Mouse (Mus musculus) neural tube, embryonic 14.5 days (tissue): Measurements from ENCODE around the gene Olfr1419. TPM values are rescaled to one million over a fixed set of nuclear protein-coding genes. Genes with fewer than 3 reads are reported as not detected.

ENCODE experiments used
- ATAC-seq: fragments of 200-750 bp; cut with Nextera tagmentation; 2 replicates; pipeline ENCODE4 v1.8.0; 2017; ENCODE audit warnings: low read depth, mild to moderate bottlenecking, moderate TSS enrichment, moderate library complexity
- H3K27ac ChIP-seq: fragments of 300-500 bp; sonication (generic); 2 replicates; pipeline ENCODE4 v1.5.1; 2014; ENCODE audit warnings: low read depth, mild to moderate bottlenecking, control low read depth, low read length, moderate library complexity, mixed read lengths
- H3K27me3 ChIP-seq: fragments of 300-500 bp; sonication (generic); 2 replicates; pipeline ENCODE4 v1.6.1; 2014; ENCODE audit warnings: low read length; ENCODE audit not compliant: control insufficient read depth, insufficient read depth
- H3K36me3 ChIP-seq: fragments of 300-500 bp; sonication (generic); 2 replicates; pipeline ENCODE4 v1.6.1; 2014; ENCODE audit warnings: low read length, mixed read lengths; ENCODE audit not compliant: control insufficient read depth, insufficient read depth
- H3K4me1 ChIP-seq: fragments of 300-500 bp; sonication (generic); 2 replicates; pipeline ENCODE4 v1.6.1; 2014; ENCODE audit warnings: low read length; ENCODE audit not compliant: control insufficient read depth, insufficient read depth
- H3K4me2 ChIP-seq: fragments of 300-500 bp; sonication (generic); 2 replicates; pipeline ENCODE4 v1.6.1; 2014; ENCODE audit warnings: mild to moderate bottlenecking, low read depth, low read length, control low read depth
- H3K4me3 ChIP-seq: fragments of 300-500 bp; sonication (generic); 2 replicates; pipeline ENCODE4 v1.5.1; 2014; ENCODE audit warnings: low read depth, low read length, control low read depth, mixed read lengths
- H3K9ac ChIP-seq: fragments of 300-500 bp; sonication (generic); replicated peaks from 2 replicates; pipeline ENCODE4 v1.6.1; 2014; ENCODE audit warnings: low read depth, mild to moderate bottlenecking, control low read depth, low read length, mixed read lengths
- H3K9me3 ChIP-seq: fragments of 300-500 bp; sonication (generic); 2 replicates; pipeline ENCODE4 v1.6.1; 2016; ENCODE audit warnings: low read length; ENCODE audit not compliant: control insufficient read depth
- WGBS: fragments of 180-500 bp; shearing (Covaris S2); extraction: QIAGEN DNeasy Blood & Tissue Kit; methylation state at CpG from one replicate; pipeline ENCODE4 v1.1.7; 2014; 5-methylcytosine and 5-hydroxymethylcytosine counted together
- microRNA-seq: library from miRNA; unstranded; fragments of <30 nt; microRNA quantifications from one replicate; pipeline ENCODE4, GENCODE M21; 2016
- polyA plus RNA-seq: library from polyadenylated mRNA; unstranded; fragments of >200 nt; fragmentation: Nextera tagmentation; extraction: Ambion mirVana; gene quantifications from 2 replicates; pipeline ENCODE4 v1.2.1, GENCODE M21; 2014

Gene Olfr1419
- polyA plus RNA-seq, 1 experiment from 2014 or later = not detected

- no peak overlapping the region for H3K27ac ChIP-seq
- H3K4me3 ChIP-seq = peak overlapping the region; percentile 62; the same call in 1 of the 2 replicates
- H3K27me3 ChIP-seq = peaks cover 18% of the 10 kb centered on the region
- ATAC-seq = no peak
- WGBS = 34% methylated on average over 6 of the region's 6 CpGs
- peak overlapping the region; percentile 89 for H3K4me2 ChIP-seq
- peaks cover 7% of the 10 kb centered on the region; the same call in 1 of the 2 replicates for H3K4me1 ChIP-seq
- H3K36me3 ChIP-seq = no peaks in the 10 kb centered on the region
- no peaks in the 10 kb centered on the region for H3K9me3 ChIP-seq
- no peak overlapping the region for H3K9ac ChIP-seq
Observed at GRCm38 (mm10) chr19:11820211-11820610, 54.7 kb downstream of the Olfr1419 start.

GRCm38 (mm10) chr19:11819800-11820199 lies 55.1 kb downstream of the Olfr1419 start:
- WGBS = 2% methylated on average over 15 of the region's 15 CpGs
- ATAC-seq = peak; percentile 77
- H3K4me3 ChIP-seq = peak overlapping the region; percentile 62
- H3K4me1 ChIP-seq = peaks cover 7% of the 10 kb centered on the region; the same call in 1 of the 2 replicates
- H3K27ac ChIP-seq = no peak overlapping the region
- peak overlapping the region; percentile 89 for H3K4me2 ChIP-seq
- H3K27me3 ChIP-seq = peaks cover 18% of the 10 kb centered on the region
- no peaks in the 10 kb centered on the region for H3K9me3 ChIP-seq
- no peaks in the 10 kb centered on the region for H3K36me3 ChIP-seq
- no peak overlapping the region for H3K9ac ChIP-seq

- Histone ChIP-seq H3K4me2 (peak within 1 kb of the TSS; percentile 89), H3K27ac (no peak within 1 kb of the TSS)
- ATAC-seq = no peak; the same call in 1 of the 2 replicates
Observed at GRCm38 (mm10) chr19:11819143-11819700, 55.7 kb downstream of the Olfr1419 start, which contains the start of gene Stx3. Gene Stx3, minus strand, starts transcription at chr19:11819403.

More at GRCm38 (mm10) chr19:11819143-11819700, 55.7 kb downstream of the Olfr1419 start, which contains the start of gene Stx3:
- H3K9ac ChIP-seq = peak within 1 kb of the TSS; percentile 70
- H3K4me3 ChIP-seq = peak within 1 kb of the TSS; percentile 62
- H3K27me3 ChIP-seq = peaks cover 18% of the 10 kb centered on the region
- H3K9me3 ChIP-seq = no peaks in the 10 kb centered on the region
- H3K36me3 ChIP-seq = no peaks in the 10 kb centered on the region
- WGBS = under 1% methylated on average over 20 of the region's 20 CpGs
- peaks cover 7% of the 10 kb centered on the region; the same call in 1 of the 2 replicates for H3K4me1 ChIP-seq

Small RNA genes lying within 50 kb of the gene (microRNA-seq; reads per million reads assigned to microRNA genes)
- gene Mir6994 = 7.4 reads per million, percentile 15 among the genes with 10 or more reads in this experiment

Other genes starting within 250 kb of the Olfr1419 start
- not detected in 2 replicates for gene Ms4a3, start 234.3 kb downstream of the Olfr1419 start, polyA plus RNA-seq
- gene Oosp2, start 214.5 kb downstream of the Olfr1419 start, polyA plus RNA-seq = not detected in 2 replicates
- not detected in 2 replicates for gene Oosp1, start 184.0 kb downstream of the Olfr1419 start, polyA plus RNA-seq
- not detected in 2 replicates for gene Oosp3, start 178.1 kb downstream of the Olfr1419 start, polyA plus RNA-seq
- not detected in 2 replicates for gene Gif, start 127.6 kb downstream of the Olfr1419 start, polyA plus RNA-seq
- gene Mrpl16, start 104.7 kb downstream of the Olfr1419 start, polyA plus RNA-seq = 50.1 and 54.2 TPM in 2 replicates
- 13.2 and 16.9 TPM in 2 replicates for gene Stx3, start 55.7 kb downstream of the Olfr1419 start, polyA plus RNA-seq
- 0.15 TPM in 1 of 2 replicates, not detected in the other for gene Olfr1417, start 35.9 kb downstream of the Olfr1419 start, polyA plus RNA-seq
- not detected in 2 replicates for gene Olfr1418, start 14.0 kb downstream of the Olfr1419 start, polyA plus RNA-seq
- 0.12 and 0.28 TPM in 2 replicates for gene Olfr1420, start 11.5 kb upstream of the Olfr1419 start, polyA plus RNA-seq
- gene Patl1, start 37.3 kb upstream of the Olfr1419 start, polyA plus RNA-seq = 18.3 and 20.9 TPM in 2 replicates
- 7.6 and 7.7 TPM in 2 replicates for gene Osbp, start 90.8 kb upstream of the Olfr1419 start, polyA plus RNA-seq
- gene Olfr1423, start 166.2 kb upstream of the Olfr1419 start, polyA plus RNA-seq = not detected in 2 replicates
- not detected in 2 replicates for gene Olfr1424, start 187.6 kb upstream of the Olfr1419 start, polyA plus RNA-seq
- not detected in 2 replicates for gene Olfr1425, start 202.6 kb upstream of the Olfr1419 start, polyA plus RNA-seq
- not detected in 2 replicates for gene Olfr1426, start 216.9 kb upstream of the Olfr1419 start, polyA plus RNA-seq
- not detected in 2 replicates for gene Olfr1427, start 228.2 kb upstream of the Olfr1419 start, polyA plus RNA-seq
- gene Olfr1428, start 240.8 kb upstream of the Olfr1419 start, polyA plus RNA-seq = not detected in 2 replicates
- gene Olfr76, start 248.1 kb upstream of the Olfr1419 start, polyA plus RNA-seq = not detected in 2 replicates